Mouse (Mus musculus) MEL (cell line): ENCODE results near the gene Psme2. TPM values are rescaled to one million over a fixed set of nuclear protein-coding genes. Genes with fewer than 3 reads are reported as not detected.

ENCODE experiments used
- DNase-seq: peaks from one replicate; pipeline ENCODE4 v3.0.0; 2011; ENCODE audit warnings: low read depth, low spot score
- H3K27ac ChIP-seq: 2 replicates; pipeline ENCODE4 v1.5.1; 2012; ENCODE audit warnings: low read depth, mild to moderate bottlenecking, control low read depth, low read length, moderate library complexity; ENCODE audit not compliant: control insufficient read depth
- H3K27me3 ChIP-seq, 2 experiments: fragments of 150-350 bp in 1 of 2; sonication (generic) in 1 of 2; 2 replicates each; pipeline ENCODE4 v1.6.1; 2012; ENCODE audit warnings: low read length in 2 of 2, mild to moderate bottlenecking in 2 of 2, improper control_type of control experiment in 1 of 2, moderate library complexity in 1 of 2; ENCODE audit not compliant: insufficient read depth in 2 of 2, control insufficient read depth in 1 of 2
- H3K36me3 ChIP-seq, 2 experiments: 2 replicates each; pipeline ENCODE4 v1.6.1; 2012 to 2014; ENCODE audit warnings: low read length in 2 of 2, improper control_type of control experiment in 1 of 2, inconsistent platforms in 1 of 2, mild to moderate bottlenecking in 1 of 2; ENCODE audit not compliant: insufficient read depth in 2 of 2, control insufficient read depth in 1 of 2
- H3K4me1 ChIP-seq, 2 experiments: fragments of 150-350 bp in 1 of 2; sonication (generic) in 1 of 2; 2 replicates each; pipeline ENCODE4 v1.6.1; 2012; ENCODE audit warnings: low read length in 2 of 2, improper control_type of control experiment in 1 of 2, mild to moderate bottlenecking in 1 of 2; ENCODE audit not compliant: insufficient read depth in 2 of 2, control insufficient read depth in 1 of 2
- H3K4me3 ChIP-seq, 2 experiments: fragments of 150-350 bp in 1 of 2; sonication (generic) in 1 of 2; 2 replicates each; pipeline ENCODE4 v1.5.1; 2012; ENCODE audit warnings: low read depth in 2 of 2, low read length in 2 of 2, mild to moderate bottlenecking in 2 of 2, moderate library complexity in 2 of 2, control low read depth in 1 of 2, improper control_type of control experiment in 1 of 2; ENCODE audit not compliant: control insufficient read depth in 1 of 2, insufficient read depth in 1 of 2
- H3K79me2 ChIP-seq: 2 replicates; pipeline ENCODE4 v1.6.1; 2012; ENCODE audit warnings: mild to moderate bottlenecking, low read length, moderate library complexity; ENCODE audit not compliant: control insufficient read depth, poor library complexity, insufficient read depth
- H3K9ac ChIP-seq: 2 replicates; pipeline ENCODE4 v1.6.1; 2012; ENCODE audit warnings: low read depth, mild to moderate bottlenecking, control low read depth, low read length, moderate library complexity; ENCODE audit not compliant: control insufficient read depth, poor library complexity, severe bottlenecking
- H3K9me3 ChIP-seq: fragments of 150-350 bp; sonication (generic); replicated peaks from 2 replicates; pipeline ENCODE4 v1.6.1; 2012; ENCODE audit warnings: mild to moderate bottlenecking, low read length, improper control_type of control experiment, moderate library complexity; ENCODE audit not compliant: insufficient read depth
- CHD1 ChIP-seq: IDR thresholded peaks from 2 replicates; pipeline ENCODE4 v1.6.1; 2012; ENCODE audit warnings: low read depth, mild to moderate bottlenecking, inconsistent platforms, low read length, improper control_type of control experiment
- CHD2 ChIP-seq: IDR thresholded peaks from 2 replicates; pipeline ENCODE4 v1.6.1; 2011; ENCODE audit warnings: low read length, improper control_type of control experiment
- EP300 ChIP-seq, 2 experiments: IDR thresholded peaks; 2 replicates each; pipeline ENCODE4 v1.6.1; 2011; ENCODE audit warnings: improper control_type of control experiment in 2 of 2, low read length in 2 of 2, low read depth in 1 of 2, mild to moderate bottlenecking in 1 of 2
- ETS1 ChIP-seq: IDR thresholded peaks from 2 replicates; pipeline ENCODE4 v1.6.1; 2012; ENCODE audit warnings: low read depth, mild to moderate bottlenecking, inconsistent platforms, low read length, improper control_type of control experiment, moderate library complexity
- GATA1 ChIP-seq: IDR thresholded peaks from 2 replicates; pipeline ENCODE4 v1.6.1; 2011; ENCODE audit warnings: low read depth, low read length, improper control_type of control experiment
- HCFC1 ChIP-seq: IDR thresholded peaks from 2 replicates; pipeline ENCODE4 v1.6.1; 2012; ENCODE audit warnings: low read depth, mild to moderate bottlenecking, inconsistent platforms, low read length, improper control_type of control experiment, moderate library complexity
- JUND ChIP-seq: IDR thresholded peaks from 2 replicates; pipeline ENCODE4 v1.6.1; 2011; ENCODE audit warnings: low read depth, mild to moderate bottlenecking, improper control_type of control experiment, low read length
- KAT2A ChIP-seq: conservative IDR thresholded peaks from 2 replicates; pipeline ENCODE4 v1.6.1; 2012; ENCODE audit warnings: low read depth, low read length, improper control_type of control experiment, inconsistent platforms
- MAX ChIP-seq: IDR thresholded peaks from 2 replicates; pipeline ENCODE4 v1.6.1; 2011; ENCODE audit warnings: low read length, improper control_type of control experiment
- MAZ ChIP-seq: IDR thresholded peaks from 2 replicates; pipeline ENCODE4 v1.6.1; 2012; ENCODE audit warnings: low read depth, mild to moderate bottlenecking, inconsistent platforms, low read length, improper control_type of control experiment
- MXI1 ChIP-seq: IDR thresholded peaks from 2 replicates; pipeline ENCODE4 v1.6.1; 2011; ENCODE audit warnings: mild to moderate bottlenecking, low read depth, low read length, improper control_type of control experiment
- MYB ChIP-seq: IDR thresholded peaks from 2 replicates; pipeline ENCODE4 v1.6.1; 2011; ENCODE audit warnings: mild to moderate bottlenecking, low read depth, low read length, improper control_type of control experiment
- MYC ChIP-seq: IDR thresholded peaks from 2 replicates; pipeline ENCODE4 v1.6.1; 2011; ENCODE audit warnings: low read depth, mild to moderate bottlenecking, low read length, improper control_type of control experiment, moderate library complexity
- NELFE ChIP-seq: IDR thresholded peaks from 2 replicates; pipeline ENCODE4 v1.6.1; 2011; ENCODE audit warnings: low read depth, low read length, improper control_type of control experiment
- NRF1 ChIP-seq: IDR thresholded peaks from 2 replicates; pipeline ENCODE4 v1.6.1; 2014; ENCODE audit warnings: low read depth, mild to moderate bottlenecking, inconsistent platforms, low read length, improper control_type of control experiment, moderate library complexity; ENCODE audit not compliant: poor library complexity, insufficient read depth, severe bottlenecking
- POLR2A ChIP-seq, 2 experiments: IDR thresholded peaks; 2 replicates each; pipeline ENCODE4 v1.6.1; 2011 to 2012; ENCODE audit warnings: low read length in 2 of 2, mild to moderate bottlenecking in 2 of 2, control low read depth in 1 of 2, improper control_type of control experiment in 1 of 2, low read depth in 1 of 2, moderate library complexity in 1 of 2; ENCODE audit not compliant: control insufficient read depth in 1 of 2, insufficient read depth in 1 of 2, poor library complexity in 1 of 2
- POLR2AphosphoS2 ChIP-seq: IDR thresholded peaks from 2 replicates; pipeline ENCODE4 v1.6.1; 2011; ENCODE audit warnings: low read length, improper control_type of control experiment
- RCOR1 ChIP-seq: IDR thresholded peaks from 2 replicates; pipeline ENCODE4 v1.6.1; 2012; ENCODE audit warnings: low read depth, mild to moderate bottlenecking, inconsistent platforms, low read length, improper control_type of control experiment
- SIN3A ChIP-seq: IDR thresholded peaks from 2 replicates; pipeline ENCODE4 v1.6.1; 2012; ENCODE audit warnings: low read length, improper control_type of control experiment, inconsistent platforms
- TAL1 ChIP-seq: IDR thresholded peaks from 2 replicates; pipeline ENCODE4 v1.6.1; 2012; ENCODE audit warnings: mild to moderate bottlenecking, inconsistent platforms, low read length, moderate library complexity, mixed read lengths
- TBP ChIP-seq: IDR thresholded peaks from 2 replicates; pipeline ENCODE4 v1.8.0; 2011; ENCODE audit warnings: low read depth, low read length, improper control_type of control experiment
- TCF12 ChIP-seq: IDR thresholded peaks from 2 replicates; pipeline ENCODE4 v1.6.1; 2014; ENCODE audit warnings: low read depth, mild to moderate bottlenecking, inconsistent platforms, low read length, improper control_type of control experiment, moderate library complexity
- UBTF ChIP-seq: IDR thresholded peaks from 2 replicates; pipeline ENCODE4 v1.6.1; 2012; ENCODE audit warnings: low read depth, mild to moderate bottlenecking, inconsistent platforms, low read length, improper control_type of control experiment, moderate library complexity, borderline replicate concordance; ENCODE audit not compliant: insufficient read depth
- USF1 ChIP-seq: IDR thresholded peaks from 2 replicates; pipeline ENCODE4 v1.6.1; 2014; ENCODE audit warnings: low read depth, mild to moderate bottlenecking, inconsistent platforms, low read length, improper control_type of control experiment, moderate library complexity
- USF2 ChIP-seq, 2 experiments: IDR thresholded peaks; 2 replicates each; pipeline ENCODE4 v1.6.1; 2011 to 2012; ENCODE audit warnings: improper control_type of control experiment in 2 of 2, low read length in 2 of 2, borderline replicate concordance in 1 of 2, inconsistent platforms in 1 of 2, low read depth in 1 of 2, mild to moderate bottlenecking in 1 of 2; ENCODE audit not compliant: insufficient read depth in 1 of 2
- ZC3H11A ChIP-seq: IDR thresholded peaks from 2 replicates; pipeline ENCODE4 v1.6.1; 2012; ENCODE audit warnings: low read depth, mild to moderate bottlenecking, inconsistent platforms, low read length, improper control_type of control experiment
- ZMIZ1 ChIP-seq: IDR thresholded peaks from 2 replicates; pipeline ENCODE4 v1.6.1; 2012; ENCODE audit warnings: low read depth, mild to moderate bottlenecking, inconsistent platforms, low read length, improper control_type of control experiment, moderate library complexity
- polyA plus RNA-seq, 2 experiments: library from polyadenylated mRNA; stranded (reverse) in 1 of 2; unstranded in 1 of 2; fragments of >175 nt in 1 of 2; fragments of >200 nt in 1 of 2; gene quantifications; 2 replicates each; pipeline versions ENCODE4 v1.2.1 to v1.2.4; 2012; ENCODE audit warnings: low replicate concordance in 2 of 2, low read depth in 1 of 2; ENCODE audit not compliant: insufficient read length in 2 of 2, insufficient read depth in 1 of 2, missing spikeins in 1 of 2
- total RNA-seq: library from RNA; depleted of rRNA; stranded (reverse); fragments of 300-350 nt; gene quantifications from 2 replicates; pipeline ENCODE4 v1.2.3, GENCODE M21; 2012

The Psme2 gene
- total and polyA plus RNA-seq, 3 experiments = 143 to 231 TPM; not detected in 1

DNA sequence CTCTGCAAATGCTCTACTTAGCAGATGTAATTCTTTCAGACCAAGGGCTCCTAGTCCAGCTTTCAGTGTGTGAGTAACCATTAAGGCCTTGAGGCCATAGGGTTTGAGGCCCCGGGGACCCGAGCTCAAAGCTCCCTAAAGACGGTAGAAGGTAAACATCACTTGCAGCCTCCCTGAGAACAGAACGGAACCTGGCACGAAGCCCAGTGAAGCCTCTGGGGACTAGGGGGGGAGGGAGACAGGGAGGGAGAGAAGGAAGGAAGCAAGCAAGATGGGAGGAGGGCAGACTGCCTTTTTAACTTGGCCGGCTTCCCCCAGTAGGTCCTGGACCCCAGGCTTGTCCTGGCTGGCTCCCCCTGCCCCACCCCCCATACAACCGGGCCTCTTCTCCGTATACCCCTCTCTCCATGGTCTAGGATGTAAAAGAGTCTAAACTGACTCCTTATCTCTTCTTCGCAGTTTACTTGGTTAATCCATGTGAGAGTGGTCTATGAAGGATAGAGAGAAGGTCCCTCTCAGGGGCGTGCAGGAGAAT is 50.1 kb downstream of the Psme2 start:
- Histone ChIP-seq H3K4me3 (peak overlapping the region; percentile 88 to 94), H3K9me3 (no peaks in the 10 kb centered on the region), H3K36me3 (peaks cover 12 to 17% of the 10 kb centered on the region in 2 experiments), H3K27ac (peak overlapping the region; percentile 87), H3K9ac (peak overlapping the region; percentile 93), H3K4me1 (peaks cover 8 to 17% of the 10 kb centered on the region in 2 experiments), H3K27me3 (no peaks in the 10 kb centered on the region), H3K79me2 (peaks cover 15% of the 10 kb centered on the region)
- DNase-seq = peak; percentile 93
- peak; percentile 50; the same call in 1 of the 2 replicates for TF ChIP-seq CHD1
- no peak; the same call in 1 of the 2 replicates for TF ChIP-seq HCFC1
- peak; percentile 57 for TF ChIP-seq GATA1
- TF ChIP-seq ETS1 = peak; percentile 48
- peak; percentile 46 for TF ChIP-seq MXI1
- peak; percentile 66 for TF ChIP-seq TAL1
- TF ChIP-seq TCF12 = no peak; the same call in 1 of the 2 replicates
- TF ChIP-seq MAZ = peak; percentile 84
- TF ChIP-seq SIN3A = peak; percentile 77
- no peak for TF ChIP-seq NRF1
- no peak for TF ChIP-seq USF2 (IDR thresholded peaks at IDR 0.05; ENCODE audit: borderline replicate concordance in 1 of 2, insufficient read depth in 1 of 2, low read depth in 1 of 2, low read length in 2 of 2)
- TF ChIP-seq MAX = peak; percentile 54; the same call in 1 of the 2 replicates

GRCm38 (mm10) chr14:55540067-55540786 is 50.7 kb downstream of the Psme2 start, which contains the start of gene Pck2:
Pck2 (plus strand) TSS chr14:55540266.
- DNase-seq = peak; percentile 98
- Histone ChIP-seq H3K36me3 (peaks cover 7 to 17% of the 10 kb centered on the region in 2 experiments), H3K9me3 (no peaks in the 10 kb centered on the region)
- no peak for TF ChIP-seq CHD2
- peak; percentile 78 for TF ChIP-seq MXI1
- TF ChIP-seq KAT2A = peak; percentile 47; the same call in 1 of the 2 replicates
- TF ChIP-seq EP300 (IDR thresholded peaks at IDR 0.05; ENCODE audit: low read depth in 1 of 2, low read length in 2 of 2) = peak in 1 of 2 experiments; percentile 34; a peak in 1 of 4 replicates
- peak; percentile 82 for TF ChIP-seq SIN3A
- no peak; the same call in 1 of the 2 replicates for TF ChIP-seq USF1
- 0 out of 2 replicates have a peak, but pooled peaks have one; percentile 73 for TF ChIP-seq TBP
- TF ChIP-seq MYC = peak; percentile 95
- TF ChIP-seq ZMIZ1 = peak; percentile 83
- no peak for TF ChIP-seq RCOR1
- no peak for TF ChIP-seq USF2 (IDR thresholded peaks at IDR 0.05; ENCODE audit: borderline replicate concordance in 1 of 2, insufficient read depth in 1 of 2, low read depth in 1 of 2, low read length in 2 of 2)
- peak; percentile 78; the same call in 1 of the 2 replicates for TF ChIP-seq MAZ
- peak; percentile 75 for TF ChIP-seq NELFE
- peak; percentile 88 for TF ChIP-seq MAX
- TF ChIP-seq ETS1 = peak; percentile 56; the same call in 1 of the 2 replicates
- no peak for TF ChIP-seq NRF1
- peak; percentile 68 for TF ChIP-seq HCFC1
- no peak for TF ChIP-seq JUND
- peak; percentile 92 for TF ChIP-seq POLR2AphosphoS2
- no peak for TF ChIP-seq UBTF
- TF ChIP-seq POLR2A (IDR thresholded peaks at IDR 0.05; ENCODE audit: control insufficient read depth in 1 of 2, insufficient read depth in 1 of 2, low read depth in 1 of 2, low read length in 2 of 2, poor library complexity in 1 of 2) = peak; percentile 41 to 77; a peak in 2 of 4 replicates
- no peak for TF ChIP-seq MYB
- peak; percentile 51 for TF ChIP-seq TCF12
- TF ChIP-seq ZC3H11A = no peak

More at GRCm38 (mm10) chr14:55540067-55540786, 50.7 kb downstream of the Psme2 start, which contains the start of gene Pck2:
- Histone ChIP-seq H3K4me3 (peak within 1 kb of the TSS; percentile 88 to 94), H3K27me3 (no peaks in the 10 kb centered on the region), H3K4me1 (peaks cover 8 to 17% of the 10 kb centered on the region in 2 experiments), H3K9ac (peak within 1 kb of the TSS; percentile 93), H3K79me2 (peaks cover 15% of the 10 kb centered on the region), H3K27ac (peak within 1 kb of the TSS; percentile 90)
